Mouse (Mus musculus): ENCODE measurements around the gene Ppard.

The Ppard gene

DNA sequence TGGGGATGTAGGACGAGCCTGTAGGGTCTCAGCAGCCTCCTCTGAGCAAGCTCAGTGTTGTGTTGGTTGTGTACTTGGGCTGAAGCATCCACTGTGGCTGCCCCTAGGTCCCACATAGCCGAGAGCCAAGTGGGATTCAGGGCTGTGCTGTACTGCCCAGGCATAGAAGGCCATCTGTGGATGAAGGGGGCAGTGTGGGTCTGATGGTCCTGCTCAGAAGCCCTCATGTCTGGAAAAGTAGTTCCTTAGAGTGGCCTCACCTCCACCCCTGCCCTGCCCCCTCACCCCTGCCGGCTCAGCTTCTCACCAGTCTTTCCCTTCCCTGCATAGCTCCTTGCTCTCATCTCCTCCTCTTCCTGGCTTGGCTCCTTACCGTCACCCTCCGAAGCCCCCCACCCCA is 23.2 kb downstream of the Ppard start:
- no peak for DNase-seq (ENCODE audit: low spot score in 2 of 2)

DNA sequence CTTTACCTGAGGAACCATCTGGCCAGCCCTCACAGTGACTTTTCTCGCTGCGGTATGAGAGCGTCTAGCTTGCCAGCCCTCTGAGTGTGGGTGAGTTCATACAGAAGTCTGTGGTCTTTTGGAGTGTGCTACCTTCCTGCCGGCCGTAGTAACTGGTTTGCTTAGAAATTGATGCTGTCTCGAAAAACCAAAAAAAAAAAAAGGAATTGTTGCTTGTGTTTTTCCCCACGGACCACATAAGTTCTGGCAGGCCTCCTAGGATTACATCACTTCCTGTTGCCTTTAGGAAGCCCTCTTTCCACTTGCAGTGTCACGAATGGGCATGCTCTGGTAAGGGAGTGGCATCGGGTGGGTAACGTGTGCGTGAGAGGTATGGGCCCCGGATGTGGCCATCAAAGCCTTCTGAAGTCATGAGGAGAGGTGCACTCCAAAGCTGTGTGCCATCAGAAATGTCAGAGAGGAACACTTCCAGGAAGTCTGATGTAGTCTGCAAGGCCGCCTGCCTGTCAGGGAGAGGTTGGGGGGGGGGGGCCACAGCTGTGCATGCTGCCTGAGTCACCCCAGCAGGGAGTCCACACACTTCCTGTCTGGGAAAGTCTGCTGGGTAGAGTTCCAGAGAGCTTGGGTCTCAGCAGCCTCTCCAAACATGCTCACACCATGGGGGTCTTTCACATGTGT is 24.3 kb downstream of the Ppard start:
- DNase-seq (ENCODE audit: low spot score in 2 of 2) = peak; percentile 85 to 91

DNA sequence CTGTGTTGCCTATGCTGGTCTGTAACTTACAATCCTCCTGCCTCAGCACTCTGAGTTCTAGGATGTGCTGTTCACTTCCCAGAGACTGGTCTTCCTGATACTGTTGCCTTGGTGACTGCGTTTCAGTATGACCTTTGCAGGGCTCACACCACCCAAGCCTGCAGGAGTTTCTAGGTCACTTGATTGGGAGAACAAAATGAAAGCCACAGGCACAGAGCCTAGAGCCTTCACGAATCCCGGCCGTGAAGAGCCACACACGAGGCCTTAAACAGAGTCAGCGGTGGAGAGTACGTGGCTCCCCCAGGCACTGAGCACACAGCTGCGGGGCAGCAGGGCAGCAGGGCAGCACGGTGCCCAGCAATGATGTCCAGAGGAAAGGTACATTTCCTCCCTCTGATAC is 25.8 kb downstream of the Ppard start:
- no peak for DNase-seq (ENCODE audit: low spot score in 2 of 2)

GRCm38 (mm10) chr17:28259890-28260542 is 27.5 kb downstream of the Ppard start:
- DNase-seq (ENCODE audit: low spot score in 2 of 2) = peak in 1 of 2 experiments; percentile 38

- no peak for DNase-seq (ENCODE audit: low spot score in 2 of 2)
These were observed 28.0 kb downstream of the Ppard start for GRCm38 (mm10) chr17:28260543-28260909.

- no peak for DNase-seq (ENCODE audit: low spot score in 2 of 2)
These were observed 29.3 kb downstream of the Ppard start for GRCm38 (mm10) chr17:28261795-28262194.

DNA sequence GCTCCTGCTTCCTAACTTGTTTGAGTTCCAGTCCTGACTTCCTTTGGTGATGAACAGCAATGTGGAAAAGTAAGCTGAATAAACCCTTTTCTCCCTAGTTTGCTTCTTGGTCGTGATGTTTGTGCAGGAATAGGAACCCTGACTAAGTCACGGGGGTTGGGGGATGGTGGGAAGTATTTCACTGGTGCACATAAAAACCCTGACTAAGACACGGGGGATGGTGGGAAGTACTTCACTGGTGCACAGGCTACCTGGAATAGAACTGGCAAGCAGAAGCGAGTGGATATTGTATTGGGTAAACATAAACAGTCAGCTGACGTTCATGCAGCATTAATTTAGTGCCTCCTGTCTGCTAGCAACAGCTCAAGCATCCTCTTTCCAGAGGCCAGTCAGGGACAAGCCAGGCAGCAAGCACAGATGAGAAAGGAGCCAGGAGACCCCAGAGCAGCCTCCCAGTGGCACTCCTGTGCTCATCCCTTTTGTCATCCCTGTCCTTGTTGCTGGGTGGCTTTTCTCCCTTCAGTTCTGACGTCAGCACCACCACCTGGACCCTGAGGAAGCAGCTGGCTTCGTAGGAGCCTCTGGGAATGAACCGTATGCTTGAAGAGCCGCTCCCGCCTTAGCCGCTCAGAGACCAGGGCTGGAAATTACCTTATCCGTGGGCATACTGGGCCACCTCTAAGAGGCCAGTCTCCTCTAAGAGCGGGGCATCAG is 30.8 kb downstream of the Ppard start:
- DNase-seq (ENCODE audit: low spot score in 2 of 2) = no peak

GRCm38 (mm10) chr17:28267251-28267650 is 34.8 kb downstream of the Ppard start:
- DNase-seq (ENCODE audit: low spot score in 2 of 2) = no peak

DNA sequence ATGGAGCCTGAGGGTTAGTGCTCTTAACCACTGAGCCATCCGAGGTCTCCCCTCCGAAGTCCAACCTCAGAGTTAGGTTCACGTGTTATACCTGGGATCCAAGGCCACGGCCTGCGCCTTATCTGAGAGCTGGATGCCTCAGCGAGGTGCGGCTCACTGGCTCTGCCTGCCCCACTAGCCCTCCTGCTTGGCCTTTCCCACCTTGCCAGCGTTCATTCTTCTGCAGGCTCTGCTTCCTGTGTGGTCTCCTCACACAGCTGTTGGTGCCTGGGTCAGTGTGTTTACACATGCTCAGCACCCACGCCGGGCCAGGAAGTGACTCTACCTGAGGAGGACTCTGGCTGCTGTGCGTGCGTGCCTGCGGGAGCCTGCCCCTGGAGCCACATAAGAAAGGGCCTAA is 37.7 kb downstream of the Ppard start:
- no peak for DNase-seq (ENCODE audit: low spot score in 2 of 2)

GRCm38 (mm10) chr17:28271537-28272266 is 39.2 kb downstream of the Ppard start:
- no peak for DNase-seq (ENCODE audit: low spot score in 2 of 2)

DNA sequence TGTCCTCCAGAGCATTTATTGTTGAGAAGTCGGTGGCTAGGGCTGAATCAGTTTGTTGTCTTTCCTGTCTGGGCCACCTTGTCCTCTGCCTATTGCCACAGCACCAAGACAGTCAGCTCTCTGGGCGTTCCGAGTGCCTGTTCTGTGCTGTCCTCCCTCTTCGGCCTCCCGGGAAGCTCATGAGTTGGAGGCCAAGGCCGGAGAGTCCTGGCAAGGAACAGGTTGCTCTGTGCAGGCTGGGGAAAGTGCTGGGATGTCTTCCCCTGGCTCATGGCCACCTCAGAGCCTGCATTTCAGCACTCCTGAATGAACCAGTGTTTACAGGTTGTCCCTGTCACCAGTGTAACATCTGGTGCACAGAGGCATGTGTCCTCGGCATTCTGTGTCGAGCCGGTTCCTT is 39.8 kb downstream of the Ppard start:
- DNase-seq (ENCODE audit: low spot score in 2 of 2) = no peak

DNA sequence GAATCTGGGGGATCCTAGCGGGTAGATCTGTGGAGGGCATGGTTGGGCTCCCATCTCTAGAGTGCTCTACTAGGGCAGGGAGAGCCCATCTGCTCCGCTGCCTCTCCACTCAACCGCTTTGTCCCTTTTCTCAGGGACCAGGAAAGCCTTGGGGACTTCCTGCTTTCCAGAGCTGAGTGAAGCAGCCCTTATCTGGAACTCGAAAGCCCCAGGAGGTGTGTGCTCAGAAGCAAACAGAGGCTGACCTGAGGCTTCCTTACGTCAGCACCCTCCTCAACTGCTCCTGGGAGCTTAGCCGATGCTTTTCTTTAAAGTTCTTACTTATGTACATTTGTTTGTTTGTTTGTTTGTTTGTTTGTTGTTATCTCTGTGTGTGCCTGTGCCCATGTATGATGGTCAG is 40.3 kb downstream of the Ppard start:
- no peak for DNase-seq (ENCODE audit: low spot score in 2 of 2)

GRCm38 (mm10) chr17:28274739-28275138 is 42.2 kb downstream of the Ppard start:
- no peak for DNase-seq (ENCODE audit: low spot score in 2 of 2)

- DNase-seq (ENCODE audit: low spot score in 2 of 2) = no peak
These were observed 44.7 kb downstream of the Ppard start for GRCm38 (mm10) chr17:28277226-28277625.

DNA sequence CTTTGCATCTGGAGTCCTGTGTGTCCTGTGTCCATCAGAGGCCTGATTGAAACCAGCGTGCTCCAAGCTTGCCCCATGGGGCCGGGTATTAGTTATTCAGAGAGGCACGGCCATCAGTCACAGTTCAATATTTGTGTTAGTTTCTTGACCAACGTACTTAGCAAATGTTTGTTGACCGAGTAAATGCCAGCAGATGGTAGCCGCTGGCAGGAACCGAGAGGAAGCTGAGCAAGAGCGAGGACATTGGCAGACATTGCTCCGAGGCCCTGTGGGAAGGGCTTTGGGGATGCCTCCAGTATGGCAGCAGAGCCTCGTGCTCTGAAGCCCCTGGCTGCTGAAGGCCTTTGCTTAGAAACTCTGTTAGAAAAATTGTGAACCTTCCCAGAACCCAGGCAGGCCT is 45.2 kb downstream of the Ppard start:
- no peak for DNase-seq (ENCODE audit: low spot score in 2 of 2)

DNA sequence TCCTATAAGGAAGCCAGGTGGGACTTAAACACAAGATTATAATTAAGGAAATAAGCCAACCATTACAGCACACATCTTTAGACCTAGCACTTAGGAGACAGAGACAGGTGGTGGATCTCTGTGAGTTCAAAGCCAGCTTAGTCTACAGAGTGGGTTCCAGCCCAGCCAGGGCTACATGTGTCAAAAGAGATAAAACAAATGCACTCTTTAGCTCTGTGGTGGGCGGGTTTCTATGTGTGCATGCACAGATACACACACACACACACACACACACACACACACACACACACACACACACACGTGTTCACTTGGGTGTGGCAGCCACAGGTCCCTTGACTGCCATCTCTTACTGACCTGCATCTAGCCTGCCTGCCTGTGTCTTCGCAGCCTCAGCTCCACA is 45.7 kb downstream of the Ppard start:
- DNase-seq (ENCODE audit: low spot score in 2 of 2) = no peak

- DNase-seq (ENCODE audit: low spot score in 2 of 2) = no peak
These were observed 46.7 kb downstream of the Ppard start for GRCm38 (mm10) chr17:28279236-28279635.

GRCm38 (mm10) chr17:28279780-28280422 is 47.4 kb downstream of the Ppard start:
- DNase-seq (ENCODE audit: low spot score in 2 of 2) = peak; percentile 52 to 60

DNA sequence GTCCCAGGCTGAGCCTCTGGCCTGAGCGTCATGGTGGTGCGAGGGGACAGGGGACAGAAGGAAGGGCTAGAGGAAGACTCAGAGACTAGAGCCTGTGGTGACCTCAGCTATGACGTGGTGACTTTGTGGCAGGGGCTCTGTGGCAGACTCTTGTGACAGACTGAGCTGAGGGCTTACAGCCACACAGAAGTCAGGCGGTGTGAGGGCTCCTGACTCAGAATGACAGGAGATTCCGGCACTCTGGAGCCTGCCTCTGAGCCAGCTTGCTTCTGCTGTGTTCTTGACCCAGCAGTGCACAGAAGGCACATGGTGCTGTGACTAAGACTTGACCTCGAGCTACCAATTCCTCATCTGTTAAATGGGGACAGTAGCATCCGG is 47.9 kb downstream of the Ppard start:
- DNase-seq (ENCODE audit: low spot score in 2 of 2) = no peak

- DNase-seq (ENCODE audit: low spot score in 2 of 2) = no peak
These were observed 48.4 kb downstream of the Ppard start for GRCm38 (mm10) chr17:28280831-28281377.

- DNase-seq (ENCODE audit: low spot score in 2 of 2) = no peak
These were observed 49.5 kb downstream of the Ppard start for GRCm38 (mm10) chr17:28281866-28282441.

Data from heart, adult 9 months (tissue).